Mouse (Mus musculus) intestine, postnatal 0 days (tissue): ENCODE results near the gene Atg2b. TPM values are rescaled to one million over a fixed set of nuclear protein-coding genes. Genes with fewer than 3 reads are reported as not detected.

Experiments
- ATAC-seq: fragments of 200-750 bp; cut with Nextera tagmentation; 2 replicates; pipeline ENCODE4 v1.8.0; 2017; ENCODE audit warnings: mild to moderate bottlenecking, moderate TSS enrichment, moderate library complexity
- H3K27ac ChIP-seq: fragments of 300-500 bp; sonication (generic); 2 replicates; pipeline ENCODE4 v1.5.1; 2014; ENCODE audit warnings: mild to moderate bottlenecking, low read depth, low read length, moderate library complexity
- H3K27me3 ChIP-seq: fragments of 300-500 bp; sonication (generic); replicated peaks from 2 replicates; pipeline ENCODE4 v1.6.1; 2014; ENCODE audit warnings: low read length, mixed read lengths; ENCODE audit not compliant: control insufficient read depth, insufficient read depth
- H3K36me3 ChIP-seq: fragments of 300-500 bp; sonication (generic); 2 replicates; pipeline ENCODE4 v1.6.1; 2014; ENCODE audit warnings: mild to moderate bottlenecking, moderate library complexity; ENCODE audit not compliant: control insufficient read depth, insufficient read depth
- H3K4me1 ChIP-seq: fragments of 300-500 bp; sonication (generic); replicated peaks from 2 replicates; pipeline ENCODE4 v1.6.1; 2014; ENCODE audit warnings: antibody characterized with exemption, low read length, mixed read lengths; ENCODE audit not compliant: control insufficient read depth, insufficient read depth
- H3K4me2 ChIP-seq: fragments of 300-500 bp; sonication (generic); replicated peaks from 2 replicates; pipeline ENCODE4 v1.6.1; 2014; ENCODE audit warnings: low read depth, mild to moderate bottlenecking, moderate library complexity
- H3K4me3 ChIP-seq: fragments of 300-500 bp; sonication (generic); 2 replicates; pipeline ENCODE4 v1.5.1; 2014; ENCODE audit warnings: low read depth, low read length
- H3K9ac ChIP-seq: fragments of 300-500 bp; sonication (generic); 2 replicates; pipeline ENCODE4 v1.6.1; 2014; ENCODE audit warnings: mild to moderate bottlenecking, low read depth, low read length
- H3K9me3 ChIP-seq: fragments of 300-500 bp; sonication (generic); 2 replicates; pipeline ENCODE4 v1.6.1; 2016; ENCODE audit warnings: mixed run types; ENCODE audit not compliant: control insufficient read depth
- CTCF ChIP-seq: sonication (generic); IDR thresholded peaks from 2 replicates; pipeline ENCODE4 v1.5.1; 2016; ENCODE audit warnings: low read depth, mild to moderate bottlenecking, control low read depth, antibody characterized with exemption, moderate library complexity
- WGBS: fragments of 180-500 bp; shearing (Covaris S2); extraction: QIAGEN DNeasy Blood & Tissue Kit; methylation state at CpG from one replicate; pipeline ENCODE4 v1.1.7; 2014; 5-methylcytosine and 5-hydroxymethylcytosine counted together
- polyA plus RNA-seq: library from polyadenylated mRNA; unstranded; fragments of >200 nt; fragmentation: Nextera tagmentation; extraction: Ambion mirVana; gene quantifications from 2 replicates; pipeline ENCODE4 v1.2.1, GENCODE M21; 2015

The Atg2b gene
- polyA plus RNA-seq, 1 experiment from 2014 or later: 10.8 TPM

DNA sequence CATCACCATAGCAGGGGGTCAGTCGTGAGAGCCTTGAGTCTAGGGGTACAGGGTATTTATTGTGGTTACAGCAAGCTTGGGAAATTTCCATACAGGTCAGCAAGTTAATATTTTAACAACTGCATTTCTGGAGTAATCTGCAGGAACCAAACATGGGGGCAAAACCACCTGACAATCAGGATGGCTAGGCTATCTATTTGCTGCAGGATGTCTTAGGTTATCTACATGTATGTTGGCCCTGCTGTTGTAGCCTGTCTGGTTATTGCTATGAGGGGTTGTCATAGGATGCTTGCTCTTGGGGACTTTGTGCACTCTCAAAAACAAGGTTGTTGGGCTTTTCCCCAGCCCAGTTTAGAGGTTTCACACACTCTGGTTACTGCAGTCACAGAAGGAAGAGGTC is 39.6 kb upstream of the Atg2b start:
- 58% methylated on average over 1 of the region's 1 CpGs for WGBS
- Histone ChIP-seq H3K27me3 (no peaks in the 10 kb centered on the region), H3K4me2 (no peak overlapping the region), H3K36me3 (no peaks in the 10 kb centered on the region), H3K9ac (no peak overlapping the region), H3K9me3 (no peaks in the 10 kb centered on the region), H3K27ac (no peak overlapping the region), H3K4me1 (no peaks in the 10 kb centered on the region), H3K4me3 (no peak overlapping the region)
- ATAC-seq: no peak
- TF ChIP-seq CTCF: no peak

DNA sequence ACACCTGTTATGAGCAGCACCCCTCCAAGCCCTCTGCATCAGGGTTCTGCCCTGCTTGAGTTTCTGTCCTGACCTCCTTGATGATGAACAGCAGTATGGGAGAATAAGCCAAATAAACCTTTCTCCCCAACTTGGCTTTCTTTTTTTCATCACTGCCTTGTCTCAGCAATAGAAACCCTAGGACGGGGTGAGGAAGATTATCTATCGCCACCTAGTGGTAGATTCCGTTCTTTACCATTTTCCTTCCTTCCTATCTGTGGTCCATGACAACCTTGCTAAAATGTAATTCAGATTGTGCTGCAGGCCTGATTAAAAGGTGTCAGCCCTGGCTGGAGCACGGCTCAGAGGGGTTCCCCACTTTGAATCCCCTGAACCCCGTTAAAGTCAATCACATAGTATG is 37.6 kb upstream of the Atg2b start:
- Histone ChIP-seq H3K9me3 (no peaks in the 10 kb centered on the region), H3K36me3 (no peaks in the 10 kb centered on the region), H3K4me1 (no peaks in the 10 kb centered on the region), H3K4me2 (no peak overlapping the region), H3K4me3 (no peak overlapping the region), H3K27ac (no peak overlapping the region), H3K27me3 (no peaks in the 10 kb centered on the region), H3K9ac (no peak overlapping the region)
- WGBS: 7% methylated on average over 5 of the region's 5 CpGs
- TF ChIP-seq CTCF: peak; percentile 87
- peak; percentile 32; the same call in 1 of the 2 replicates for ATAC-seq

DNA sequence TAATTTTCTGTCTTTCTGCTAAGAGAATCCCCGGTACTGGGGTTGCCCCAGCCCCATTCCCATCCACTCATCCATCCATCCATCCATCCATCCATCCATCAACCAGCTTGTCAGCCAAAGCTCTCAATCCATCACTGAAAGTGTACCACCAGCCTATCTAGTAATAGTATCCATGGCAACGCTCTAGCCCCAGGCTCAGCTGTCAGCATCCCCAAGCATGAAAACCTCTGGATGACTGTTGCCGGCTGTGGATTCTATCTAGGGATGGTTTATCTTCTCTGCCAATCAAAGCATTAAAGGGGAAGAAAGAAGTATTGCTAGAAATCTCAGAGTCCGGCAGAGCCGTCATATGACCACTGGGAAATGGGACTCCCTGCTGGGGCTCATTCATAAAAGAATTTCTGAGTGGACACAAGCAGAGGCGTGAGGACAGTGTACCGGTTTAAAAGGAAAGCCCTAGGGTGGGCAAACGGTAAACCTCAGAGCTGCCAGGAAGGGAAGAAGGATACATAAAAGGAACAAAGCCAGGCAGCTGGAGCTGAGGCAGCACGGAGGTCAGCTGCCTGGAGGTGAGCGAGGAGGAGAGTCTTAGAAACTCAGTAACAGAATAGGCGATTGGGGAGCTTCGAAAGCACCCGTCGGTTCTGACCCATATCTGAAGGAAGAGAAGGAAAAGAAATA is 36.6 kb upstream of the Atg2b start:
- 67% methylated on average over 14 of the region's 14 CpGs for WGBS
- no peak for TF ChIP-seq CTCF

DNA sequence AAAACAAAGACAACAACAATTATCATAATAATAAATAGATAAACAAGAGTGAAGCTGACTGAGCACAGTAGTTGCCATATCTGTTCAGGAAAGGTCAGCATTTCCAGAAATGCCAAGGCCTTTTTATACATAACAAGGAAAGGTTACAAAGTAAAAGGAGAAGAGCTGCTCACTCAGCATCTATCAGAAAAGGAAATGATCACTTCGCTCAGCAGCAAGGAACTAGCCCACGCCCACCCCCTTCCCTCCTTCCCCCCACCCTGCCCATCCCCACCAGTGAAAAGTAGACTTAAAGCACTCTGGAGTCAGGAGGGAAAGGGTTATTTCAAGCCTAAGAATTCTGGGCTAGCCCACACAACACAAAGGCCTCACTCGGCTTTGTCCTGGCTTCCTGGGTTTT is 35.2 kb upstream of the Atg2b start:
- 75% methylated on average over 3 of the region's 3 CpGs for WGBS
- no peaks in the 10 kb centered on the region for H3K4me1 ChIP-seq
- no peaks in the 10 kb centered on the region for H3K9me3 ChIP-seq
- H3K4me3 ChIP-seq: no peak overlapping the region
- no peaks in the 10 kb centered on the region for H3K36me3 ChIP-seq
- ATAC-seq: no peak
- H3K4me2 ChIP-seq: no peak overlapping the region
- H3K27me3 ChIP-seq: no peaks in the 10 kb centered on the region
- no peak overlapping the region for H3K27ac ChIP-seq
- no peak for TF ChIP-seq CTCF
- H3K9ac ChIP-seq: no peak overlapping the region

More for the DNA sequence above, 36.6 kb upstream of the Atg2b start:
- Histone ChIP-seq H3K27ac (no peak overlapping the region), H3K9me3 (no peaks in the 10 kb centered on the region), H3K4me2 (no peak overlapping the region), H3K4me1 (no peaks in the 10 kb centered on the region), H3K9ac (no peak overlapping the region), H3K4me3 (no peak overlapping the region), H3K36me3 (no peaks in the 10 kb centered on the region), H3K27me3 (no peaks in the 10 kb centered on the region)
- ATAC-seq: no peak

DNA sequence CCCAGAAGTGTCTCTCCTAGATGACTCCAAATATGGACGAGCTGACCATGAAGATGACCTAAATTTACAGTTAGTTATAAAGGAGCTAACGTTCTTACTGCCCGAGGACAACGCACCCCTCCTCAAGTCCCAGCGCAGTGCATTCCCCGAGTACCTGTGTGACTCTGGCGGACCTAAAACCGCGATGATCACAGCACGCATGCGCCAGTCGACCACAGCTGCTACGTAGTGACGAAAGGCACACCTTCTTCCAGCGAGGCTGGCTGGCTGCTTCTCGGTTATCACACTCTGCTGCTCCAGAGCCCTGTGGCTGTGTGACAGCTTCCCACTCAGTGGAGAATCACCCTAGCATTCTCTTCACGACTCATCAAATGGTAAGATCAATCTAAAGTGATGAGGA is 33.6 kb upstream of the Atg2b start:
- 61% methylated on average over 17 of the region's 17 CpGs for WGBS
- no peak for TF ChIP-seq CTCF
- Histone ChIP-seq H3K4me1 (no peaks in the 10 kb centered on the region), H3K9ac (no peak overlapping the region), H3K4me2 (0 out of 2 replicates have a peak overlapping the region, but pooled peaks have one; percentile 13), H3K27me3 (no peaks in the 10 kb centered on the region), H3K9me3 (no peaks in the 10 kb centered on the region), H3K36me3 (no peaks in the 10 kb centered on the region), H3K27ac (no peak overlapping the region), H3K4me3 (no peak overlapping the region)
- ATAC-seq: no peak

DNA sequence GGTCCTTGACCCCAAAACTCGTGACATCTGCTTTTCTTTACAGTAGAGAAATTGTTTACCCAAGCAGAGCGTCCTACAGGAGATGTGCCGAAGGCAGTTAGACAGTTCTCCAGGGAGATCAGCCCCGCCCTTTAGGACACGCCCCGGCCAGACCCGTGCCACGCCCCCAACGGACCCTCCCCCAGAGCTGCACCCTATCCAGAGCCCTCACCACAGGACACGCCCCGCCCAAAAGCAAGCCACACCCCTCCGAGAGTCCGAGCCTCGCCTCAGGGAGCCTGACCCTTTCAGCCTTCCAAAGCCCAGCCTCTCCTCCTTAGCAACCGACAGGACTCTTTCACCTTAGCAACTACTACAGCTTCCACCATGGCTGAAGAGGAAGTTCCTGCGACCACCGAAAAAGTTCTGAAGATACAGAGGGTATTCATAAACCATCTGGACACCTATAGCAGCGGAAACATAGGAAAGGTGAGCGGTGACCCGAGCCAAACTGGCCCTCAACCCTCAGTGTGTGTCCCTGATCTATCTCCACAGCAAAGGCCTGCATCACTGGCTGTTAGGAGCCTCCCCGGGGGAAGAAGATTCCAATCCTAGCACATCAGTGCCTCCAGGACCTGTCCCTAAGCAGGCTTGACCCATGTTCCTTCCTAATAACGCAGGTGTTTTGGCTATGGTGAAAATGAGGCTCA is 20.9 kb upstream of the Atg2b start, which contains the start of gene Ak7:
Ak7 (plus strand) TSS at position 178 of the 689 bp plus-strand sequence.
- Histone ChIP-seq H3K4me3 (no peak within 1 kb of the TSS), H3K4me2 (peak within 1 kb of the TSS; percentile 49), H3K27me3 (no peaks in the 10 kb centered on the region), H3K27ac (no peak within 1 kb of the TSS), H3K9me3 (no peaks in the 10 kb centered on the region), H3K36me3 (peaks cover 7% of the 10 kb centered on the region), H3K9ac (no peak within 1 kb of the TSS), H3K4me1 (peaks cover 6% of the 10 kb centered on the region)
- TF ChIP-seq CTCF: no peak
- peak; percentile 91 for ATAC-seq
- WGBS: 10% methylated on average over 22 of the region's 22 CpGs
